Mouse (Mus musculus) cerebellum, adult 2 months (tissue): ENCODE measurements around the gene Sh3pxd2a.

Experiments
- CTCF ChIP-seq: fragments of 200-500 bp; IDR thresholded peaks from 2 replicates; pipeline ENCODE4 v1.5.1; 2011; ENCODE audit warnings: low read depth, mild to moderate bottlenecking, control low read depth, low read length, moderate library complexity, borderline replicate concordance; ENCODE audit not compliant: insufficient read depth
- POLR2A ChIP-seq: fragments of 200-500 bp; IDR thresholded peaks from 2 replicates; pipeline ENCODE4 v1.6.1; 2011; ENCODE audit warnings: low read length, control low read depth, borderline replicate concordance; ENCODE audit not compliant: insufficient read depth

- no peak for TF ChIP-seq CTCF
- TF ChIP-seq POLR2A = no peak
Observed at GRCm38 (mm10) chr19:47305401-47305800, 158.8 kb downstream of the Sh3pxd2a start.
